ENCODE assay signal across 17 mouse cellular contexts in the genomic region with DNA sequence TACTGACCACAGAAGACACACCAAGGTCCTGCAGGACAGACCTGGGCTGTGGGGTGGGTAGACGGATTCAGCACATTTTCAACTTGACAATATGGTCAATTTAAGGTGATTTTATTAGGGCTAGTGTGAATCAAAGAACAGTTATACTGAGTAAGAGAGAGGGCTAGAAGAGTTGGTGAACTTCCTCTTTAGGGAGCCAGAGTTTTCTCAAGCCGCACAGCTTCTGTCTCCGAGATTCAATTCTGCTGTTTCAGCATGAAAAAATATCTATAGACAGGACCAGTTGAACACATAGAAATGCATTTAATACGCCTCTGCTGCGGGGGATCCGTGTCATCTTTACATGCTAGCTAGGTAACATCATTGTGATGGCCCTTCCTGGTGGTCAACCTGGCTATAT.
"Had no signal": no experiment of that assay in that cellular context is flagged by ENCODE, and none has a peak within 500 bp of the region (broad histone marks: within the 10 kb centered on the region; RNA-seq: fewer than 3 reads in every experiment).

No protein-coding gene starts in this region.

- H3K27ac ChIP-seq: neural tube, embryonic 12.5 days; neural tube, embryonic 13.5 days; neural tube, embryonic 15.5 days; stomach, embryonic 15.5 days; stomach, postnatal 0 days had no signal

- H3K4me3 ChIP-seq: neural tube, embryonic 12.5 days; neural tube, embryonic 13.5 days; neural tube, embryonic 15.5 days; stomach, embryonic 15.5 days had no signal

- H3K9ac ChIP-seq: neural tube, embryonic 12.5 days; neural tube, embryonic 13.5 days; neural tube, embryonic 15.5 days; stomach, embryonic 15.5 days had no signal

- H3K27me3 ChIP-seq: neural tube, embryonic 12.5 days; neural tube, embryonic 13.5 days; neural tube, embryonic 15.5 days; stomach, embryonic 15.5 days had no signal

- DNase-seq: retina, postnatal 1 day; right cerebral cortex, adult 18-20 months; right cerebral cortex, postnatal 14 days; right cerebral cortex, postnatal 25 days; right cerebral cortex, postnatal 4 days; spleen, adult 18-20 months; thymus, adult 18-20 months; thymus, adult 2 months; thymus, postnatal 14 days; thymus, postnatal 25 days; thymus, postnatal 36 days; thymus, postnatal 4 days had no signal

- H3K4me1 ChIP-seq: neural tube, embryonic 12.5 days; stomach, embryonic 15.5 days had no signal

- H3K9me3 ChIP-seq: neural tube, embryonic 12.5 days; neural tube, embryonic 13.5 days; neural tube, embryonic 15.5 days; stomach, embryonic 15.5 days had no signal

- H3K36me3 ChIP-seq: neural tube, embryonic 12.5 days; neural tube, embryonic 13.5 days; neural tube, embryonic 15.5 days; stomach, embryonic 15.5 days had no signal
